Mouse (Mus musculus) liver, embryonic 11.5 days (tissue): ENCODE results near the gene Pold1. TPM values are rescaled to one million over a fixed set of nuclear protein-coding genes. Genes with fewer than 3 reads are reported as not detected.

Source experiments
- ATAC-seq: fragments of 200-750 bp; cut with Nextera tagmentation; replicated peaks from 2 replicates; pipeline ENCODE4 v1.8.0; 2017; ENCODE audit warnings: moderate number of reproducible peaks, mild to moderate bottlenecking, moderate TSS enrichment, moderate library complexity; ENCODE audit not compliant: low FRiP score
- DNase-seq: peaks from one replicate; pipeline ENCODE4 v3.0.0-alpha.2; 2017; ENCODE audit warnings: low spot score
- H3K27ac ChIP-seq: fragments of 300-500 bp; sonication (generic); 2 replicates; pipeline ENCODE4 v1.5.1; 2014; ENCODE audit warnings: mild to moderate bottlenecking, low read depth, low read length, control low read depth
- H3K27me3 ChIP-seq: fragments of 300-500 bp; sonication (generic); replicated peaks from 2 replicates; pipeline ENCODE4 v1.6.1; 2014; ENCODE audit warnings: low read length, mixed read lengths; ENCODE audit not compliant: control insufficient read depth, insufficient read depth
- H3K36me3 ChIP-seq: fragments of 300-500 bp; sonication (generic); 2 replicates; pipeline ENCODE4 v1.6.1; 2014; ENCODE audit warnings: mild to moderate bottlenecking, low read length, moderate library complexity, mixed read lengths; ENCODE audit not compliant: control insufficient read depth, insufficient read depth
- H3K4me1 ChIP-seq: fragments of 300-500 bp; sonication (generic); replicated peaks from 2 replicates; pipeline ENCODE4 v1.6.1; 2014; ENCODE audit warnings: low read length, mixed read lengths; ENCODE audit not compliant: control insufficient read depth, insufficient read depth
- H3K4me2 ChIP-seq: fragments of 300-500 bp; sonication (generic); 2 replicates; pipeline ENCODE4 v1.6.1; 2014; ENCODE audit warnings: mild to moderate bottlenecking, control low read depth, moderate library complexity
- H3K4me3 ChIP-seq: fragments of 300-500 bp; sonication (generic); 2 replicates; pipeline ENCODE4 v1.5.1; 2014; ENCODE audit warnings: low read depth, low read length, control low read depth
- H3K9ac ChIP-seq: fragments of 300-500 bp; sonication (generic); 2 replicates; pipeline ENCODE4 v1.6.1; 2014; ENCODE audit warnings: low read depth, low read length, control low read depth
- H3K9me3 ChIP-seq: fragments of 300-500 bp; sonication (generic); 2 replicates; pipeline ENCODE4 v1.6.1; 2016; ENCODE audit warnings: low read length, inconsistent platforms, mixed read lengths; ENCODE audit not compliant: control insufficient read depth
- WGBS: fragments of 180-500 bp; shearing (Covaris S2); extraction: QIAGEN DNeasy Blood & Tissue Kit; methylation state at CpG from one replicate; pipeline ENCODE4 v1.1.7; 2014; 5-methylcytosine and 5-hydroxymethylcytosine counted together
- polyA plus RNA-seq: library from polyadenylated mRNA; unstranded; fragments of >200 nt; fragmentation: Nextera tagmentation; extraction: Ambion mirVana; gene quantifications from 2 replicates; pipeline ENCODE4 v1.2.1, GENCODE M21; 2014

Pold1 gene
- polyA plus RNA-seq, 1 experiment from 2014 or later = 119 TPM

DNA sequence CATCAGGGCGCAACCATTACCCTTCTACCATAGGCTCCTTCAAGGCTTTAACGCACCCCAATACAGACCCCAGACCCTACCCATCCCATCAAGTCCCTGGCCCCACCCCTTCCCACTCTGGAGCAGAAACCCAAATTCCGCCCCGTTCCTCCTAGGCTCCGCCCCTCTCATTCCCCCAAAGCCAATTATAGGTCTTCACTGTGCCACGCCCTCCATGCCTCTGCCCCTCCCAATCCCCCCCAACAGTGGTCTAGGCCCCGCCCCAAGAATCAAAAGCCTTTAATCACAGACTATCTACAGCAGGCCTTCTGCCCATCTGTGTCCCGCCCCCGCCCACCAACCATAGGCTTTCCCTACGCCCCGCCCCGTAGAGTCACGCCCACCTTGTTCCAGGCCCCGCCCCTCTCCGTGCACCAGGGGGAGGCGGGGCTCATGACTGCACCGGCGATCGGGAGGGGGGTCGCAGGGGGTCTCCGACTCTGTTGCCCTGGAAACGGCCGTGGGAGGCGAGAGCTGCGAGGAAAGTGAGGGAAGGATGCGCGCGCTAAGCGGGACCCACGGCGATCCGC lies 4.6 kb upstream of the Pold1 start:
- peak; percentile 74 for ATAC-seq
- Histone ChIP-seq H3K4me3 (peak overlapping the region; percentile 69), H3K9me3 (no peaks in the 10 kb centered on the region), H3K27ac (peak overlapping the region; percentile 97), H3K36me3 (peaks cover 27% of the 10 kb centered on the region), H3K4me1 (peaks cover 12% of the 10 kb centered on the region; the same call in 1 of the 2 replicates), H3K27me3 (no peaks in the 10 kb centered on the region), H3K4me2 (peak overlapping the region; percentile 76), H3K9ac (peak overlapping the region; percentile 77)
- under 1% methylated on average over 31 of the region's 32 CpGs for WGBS
- DNase-seq = peak; percentile 83

DNA sequence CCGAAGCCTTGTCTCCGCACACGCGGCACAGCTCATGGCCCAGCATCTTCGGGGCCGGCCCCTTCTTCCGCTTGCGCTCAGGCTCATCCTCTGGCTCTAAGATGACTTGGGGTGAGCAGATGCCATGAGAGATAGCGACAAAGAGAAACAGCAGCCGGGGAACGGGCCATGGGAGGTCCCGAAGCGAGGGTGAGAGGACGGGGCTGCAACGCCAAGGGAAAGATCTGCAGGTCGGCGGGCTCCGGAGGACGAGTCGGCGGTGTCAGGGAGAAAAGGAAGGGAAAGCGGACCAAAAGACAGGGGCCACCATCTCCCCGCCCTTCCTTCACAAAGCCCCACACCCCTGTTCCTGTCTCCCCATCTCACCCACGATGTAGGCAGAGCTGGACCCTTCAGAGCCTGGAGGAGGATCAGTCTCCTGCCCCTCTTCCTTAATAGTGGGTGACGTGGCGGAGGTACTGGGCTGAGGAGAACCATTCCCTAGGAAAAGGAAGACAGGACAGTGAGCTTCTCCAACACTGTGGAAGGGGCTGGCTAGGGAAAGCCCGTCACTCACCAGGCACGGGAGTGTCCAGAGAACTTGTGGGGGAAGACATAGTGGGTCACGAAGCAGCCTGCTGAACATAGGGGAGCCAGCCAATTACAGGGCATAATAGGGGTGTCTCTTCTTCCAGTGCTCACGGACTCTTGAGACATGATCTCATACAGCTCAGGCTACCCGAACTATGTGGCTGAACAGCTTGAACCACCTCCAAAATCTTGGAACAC lies 3.7 kb upstream of the Pold1 start:
- Histone ChIP-seq H3K27ac (no peak overlapping the region), H3K27me3 (no peaks in the 10 kb centered on the region), H3K9ac (peak overlapping the region; percentile 14; the same call in 1 of the 2 replicates), H3K4me3 (peak overlapping the region; percentile 69), H3K4me2 (peak overlapping the region; percentile 76), H3K36me3 (peaks cover 27% of the 10 kb centered on the region), H3K9me3 (no peaks in the 10 kb centered on the region), H3K4me1 (peaks cover 17% of the 10 kb centered on the region)
- WGBS = 84% methylated on average over 31 of the region's 31 CpGs
- no peak for DNase-seq
- no peak for ATAC-seq

DNA sequence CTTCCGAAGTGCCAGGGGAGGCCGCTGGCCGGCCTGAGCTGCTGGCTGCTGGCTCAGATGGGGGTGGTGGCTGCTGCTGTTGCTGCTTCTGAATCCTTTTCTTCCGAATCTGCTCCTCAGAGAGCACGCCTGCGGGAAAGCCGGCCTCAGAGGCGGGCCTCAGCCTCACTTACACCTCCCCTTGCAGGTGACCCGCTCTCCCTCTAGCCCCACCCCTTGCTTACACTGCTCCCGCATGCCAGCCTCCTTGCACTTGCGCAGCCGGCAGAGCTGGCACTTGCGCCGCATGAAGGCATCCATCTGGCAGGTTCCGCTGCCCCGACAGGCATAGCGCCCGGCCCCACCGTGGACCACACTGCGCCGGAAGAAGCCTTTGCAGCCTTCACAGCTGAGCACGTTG lies 3.1 kb upstream of the Pold1 start:
- ATAC-seq (no peak), DNase-seq (no peak)
- H3K9ac ChIP-seq = no peak overlapping the region
- no peak overlapping the region for H3K4me2 ChIP-seq
- no peaks in the 10 kb centered on the region for H3K9me3 ChIP-seq
- H3K4me3 ChIP-seq = no peak overlapping the region
- H3K27ac ChIP-seq = no peak overlapping the region
- no peaks in the 10 kb centered on the region for H3K27me3 ChIP-seq
- peaks cover 27% of the 10 kb centered on the region for H3K36me3 ChIP-seq
- peaks cover 22% of the 10 kb centered on the region for H3K4me1 ChIP-seq
- 89% methylated on average over 22 of the region's 22 CpGs for WGBS

DNA sequence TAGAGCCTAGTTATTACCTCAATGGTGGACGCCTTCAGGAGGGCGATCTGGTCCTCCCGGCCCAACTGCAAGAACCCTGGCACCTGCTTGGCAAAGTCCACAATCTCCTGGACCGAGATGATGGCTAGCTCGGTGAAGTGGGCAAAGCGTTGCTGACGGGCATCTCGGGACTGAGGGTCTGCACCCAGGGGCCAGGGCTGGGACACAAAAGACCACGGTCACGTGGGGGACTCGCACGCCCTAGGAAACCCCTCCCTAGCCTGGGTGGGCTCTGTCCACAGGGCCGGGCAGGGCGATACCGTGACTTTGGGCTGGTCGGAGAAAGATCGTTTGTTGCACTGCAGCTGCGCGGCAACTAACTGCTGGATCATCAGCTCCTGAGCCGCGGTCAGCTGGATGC lies 2.7 kb upstream of the Pold1 start:
- Histone ChIP-seq H3K9me3 (peaks cover 2% of the 10 kb centered on the region; the same call in 1 of the 2 replicates), H3K4me3 (no peak overlapping the region), H3K4me2 (no peak overlapping the region), H3K9ac (no peak overlapping the region), H3K27me3 (no peaks in the 10 kb centered on the region), H3K27ac (0 out of 2 replicates have a peak overlapping the region, but pooled peaks have one; percentile 19), H3K4me1 (peaks cover 19% of the 10 kb centered on the region), H3K36me3 (peaks cover 27% of the 10 kb centered on the region)
- WGBS = 93% methylated on average over 21 of the region's 21 CpGs
- ATAC-seq (no peak), DNase-seq (no peak)

DNA sequence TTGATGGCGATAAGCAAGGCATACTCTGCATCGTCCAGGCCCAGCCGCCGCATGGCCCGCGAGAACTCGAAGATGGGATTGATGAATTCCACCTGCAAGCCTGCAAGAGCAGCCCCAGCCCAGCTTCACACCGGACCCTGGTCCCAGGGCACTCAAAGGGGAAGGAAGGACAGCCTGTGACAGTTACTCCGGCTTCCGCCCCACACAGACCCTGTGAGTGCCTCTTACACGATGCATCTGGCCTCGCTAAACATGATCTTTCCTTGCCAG lies 1.7 kb upstream of the Pold1 start:
- no peak overlapping the region for H3K4me2 ChIP-seq
- no peak overlapping the region for H3K4me3 ChIP-seq
- ATAC-seq (no peak), DNase-seq (no peak)
- peaks cover 30% of the 10 kb centered on the region for H3K36me3 ChIP-seq
- H3K9me3 ChIP-seq = peaks cover 3% of the 10 kb centered on the region; the same call in 1 of the 2 replicates
- H3K4me1 ChIP-seq = peaks cover 17% of the 10 kb centered on the region
- whole genome bisulfite sequencing = 91% methylated on average over 12 of the region's 12 CpGs
- H3K27ac ChIP-seq = no peak overlapping the region
- no peak overlapping the region for H3K9ac ChIP-seq
- H3K27me3 ChIP-seq = no peaks in the 10 kb centered on the region

DNA sequence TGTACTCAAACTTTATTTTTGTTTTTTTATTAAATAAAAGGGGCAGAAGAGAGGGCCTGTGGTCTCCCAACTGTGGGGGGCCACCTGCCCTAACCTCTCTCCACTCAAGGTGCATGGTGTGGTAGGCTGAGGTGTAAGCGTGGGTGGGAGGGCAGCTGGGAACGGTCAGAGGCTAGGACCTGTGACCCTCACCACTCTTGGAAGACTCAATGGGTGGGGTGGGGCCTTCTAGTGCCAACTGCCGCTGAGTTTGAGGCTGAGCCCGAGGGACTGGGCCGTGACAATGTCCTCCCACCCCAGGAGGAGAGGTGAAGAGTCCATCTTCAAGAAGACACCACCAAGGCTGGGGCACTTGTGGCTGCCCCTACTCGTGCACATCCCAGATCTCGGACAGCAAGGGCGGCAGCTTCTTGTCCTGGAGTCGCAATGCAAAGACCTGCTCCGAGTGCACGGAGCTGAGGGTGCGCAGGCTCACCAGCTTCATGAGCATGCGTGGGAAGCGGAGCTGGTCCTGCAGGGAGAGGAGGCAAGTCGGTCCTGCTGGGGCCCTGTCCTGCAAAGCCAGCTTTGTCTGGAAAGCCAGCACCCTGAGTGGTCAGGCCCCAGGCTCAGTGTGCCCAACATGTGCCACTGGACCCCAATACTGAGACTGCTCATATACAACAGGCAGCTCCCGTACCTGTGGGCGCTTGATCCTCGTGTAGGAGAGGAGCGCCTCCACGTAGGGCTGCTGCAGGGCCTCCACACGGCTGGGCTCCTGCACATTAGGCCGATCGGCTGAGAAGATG lies 1.2 kb upstream of the Pold1 start:
- Histone ChIP-seq H3K4me2 (no peak overlapping the region), H3K27ac (no peak overlapping the region), H3K4me1 (peaks cover 17% of the 10 kb centered on the region), H3K9ac (no peak overlapping the region), H3K36me3 (peaks cover 30% of the 10 kb centered on the region), H3K27me3 (no peaks in the 10 kb centered on the region), H3K4me3 (no peak overlapping the region), H3K9me3 (peaks cover 3% of the 10 kb centered on the region; the same call in 1 of the 2 replicates)
- DNase-seq (no peak), ATAC-seq (no peak)
- WGBS = 95% methylated on average over 23 of the region's 23 CpGs

DNA sequence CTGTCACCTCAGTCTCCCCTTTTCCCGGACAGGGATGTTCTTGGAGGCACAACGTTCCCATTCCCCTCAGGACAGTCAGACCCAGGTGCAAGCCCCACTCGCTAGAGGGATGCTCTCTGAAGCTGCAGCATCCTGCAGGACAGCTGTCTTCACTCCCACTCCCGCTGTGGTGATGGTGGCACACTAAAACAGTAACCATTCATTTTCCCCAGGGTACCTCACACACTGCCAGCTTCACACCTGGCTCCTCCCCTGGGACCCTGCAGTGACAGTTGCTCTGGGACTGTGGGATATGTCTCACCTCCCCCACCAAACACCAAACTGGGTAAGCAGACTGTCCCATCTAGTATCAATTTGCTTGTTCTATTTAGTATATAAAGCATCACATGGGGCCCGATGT lies 924 bp downstream of the Pold1 start:
- H3K9me3 ChIP-seq = peaks cover 3% of the 10 kb centered on the region; the same call in 1 of the 2 replicates
- H3K9ac ChIP-seq = peak overlapping the region; percentile 77
- H3K27me3 ChIP-seq = no peaks in the 10 kb centered on the region
- H3K4me3 ChIP-seq = peak overlapping the region; percentile 64
- peak overlapping the region; percentile 75; the same call in 1 of the 2 replicates for H3K27ac ChIP-seq
- no peak for DNase-seq
- ATAC-seq = no peak
- peak overlapping the region; percentile 85 for H3K4me2 ChIP-seq
- H3K36me3 ChIP-seq = peaks cover 32% of the 10 kb centered on the region
- H3K4me1 ChIP-seq = peaks cover 12% of the 10 kb centered on the region
- 17% methylated on average over 5 of the region's 5 CpGs for WGBS

DNA sequence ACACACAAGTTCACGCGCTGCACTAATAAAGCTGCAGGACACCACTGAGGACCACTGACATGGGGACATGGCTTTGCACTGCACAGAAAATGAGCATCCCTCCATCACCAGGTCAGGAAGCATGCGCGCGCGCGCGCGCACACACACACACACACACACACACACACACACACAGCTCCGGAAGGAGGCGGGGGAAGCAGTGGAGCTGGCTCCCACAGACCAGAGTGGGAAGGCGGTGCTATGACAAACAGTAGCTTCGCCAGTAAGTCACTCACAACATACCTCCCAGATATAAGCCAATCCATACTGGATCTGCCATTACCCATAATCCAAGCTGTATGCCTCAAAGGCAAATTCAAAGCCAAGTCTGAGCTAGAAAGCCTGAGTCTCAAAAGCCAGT lies 1.6 kb downstream of the Pold1 start:
- WGBS = 97% methylated on average over 13 of the region's 13 CpGs
- Histone ChIP-seq H3K36me3 (peaks cover 37% of the 10 kb centered on the region), H3K27ac (no peak overlapping the region), H3K4me2 (peak overlapping the region; percentile 85), H3K4me1 (peaks cover 9% of the 10 kb centered on the region), H3K4me3 (peak overlapping the region; percentile 64), H3K27me3 (no peaks in the 10 kb centered on the region), H3K9me3 (peaks cover 3% of the 10 kb centered on the region; the same call in 1 of the 2 replicates), H3K9ac (peak overlapping the region; percentile 77)
- DNase-seq = no peak
- ATAC-seq = no peak
